In the genomic region with DNA sequence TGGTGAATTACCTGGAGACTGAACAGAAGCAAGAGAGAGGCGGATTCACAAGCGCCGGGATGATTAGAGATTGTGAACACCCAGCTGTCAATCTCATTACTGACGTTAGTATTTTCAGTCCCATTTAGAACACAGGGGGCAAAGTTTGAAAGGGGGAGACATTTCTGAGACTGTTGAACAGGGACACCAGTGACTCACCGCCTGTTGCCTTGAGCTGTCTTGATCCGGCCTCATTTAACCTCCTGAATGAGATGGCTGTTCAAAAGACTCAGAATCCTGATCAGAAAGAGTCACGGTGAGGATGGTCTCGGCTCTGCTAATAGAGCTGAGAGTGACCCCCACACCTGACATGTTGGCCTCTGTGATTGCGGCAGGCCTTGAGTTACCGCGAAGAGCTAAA, we compare ENCODE assay signal across 17 mouse cellular contexts.
DNase-seq lines count a peak whose midpoint lies in the region.
"Had no signal": no experiment of that assay in that cellular context is flagged by ENCODE, and none has a peak within 500 bp of the region (broad histone marks: within the 10 kb centered on the region; RNA-seq: fewer than 3 reads in every experiment).

No protein-coding gene starts in this region.

- intact Hi-C loops in left cerebral cortex, postnatal 36 days (cut with DNase I): no loop called here

- DNase-seq in adrenal gland, adult (ENCODE audit: inconsistent age in 2 of 2, low spot score in 1 of 2): peak; percentile 37 to 84
- DNase-seq in adrenal gland, postnatal 4 days (ENCODE audit: low spot score in 2 of 2): no peak
- peak; percentile 25 for DNase-seq in adrenal gland, postnatal 10 days
- peak; percentile 19 for DNase-seq in adrenal gland, postnatal 25 days
- DNase-seq in brain, adult 2 months (ENCODE audit: low read depth, low spot score): peak; percentile 31
- no peak for DNase-seq in kidney, adult 8-10 months
- no peak for DNase-seq in adipocyte (ENCODE audit: low spot score)
- DNase-seq in left cerebral cortex, postnatal 36 days (ENCODE audit: low spot score in 2 of 2): no peak
- DNase-seq: B cell, adult 2 months; cerebellum, adult 11 months; cerebellum, adult 18-20 months; cerebellum, adult 8-10 months; cerebellum, adult 9-11 months; cerebellum, postnatal 14 days; cerebellum, postnatal 36 days; embryo, embryonic 11 days; forebrain, postnatal 0 days had no signal

Comparison
In these comparisons a context has a peak if more than half of its experiments do, and no peak if none do; other contexts are left out.
1. DNase-seq: peak in adrenal gland, adult (2 of 2), adrenal gland, postnatal 10 days (single experiment), adrenal gland, postnatal 25 days (single experiment) and brain, adult 2 months (single experiment); none in adrenal gland, postnatal 4 days (0 of 2), kidney, adult 8-10 months (0 of 2), adipocyte (single experiment) and left cerebral cortex, postnatal 36 days (0 of 2).